Mouse (Mus musculus) midbrain, embryonic 12.5 days (tissue): Measurements from ENCODE around the gene Gm49403. TPM values are rescaled to one million over a fixed set of nuclear protein-coding genes. Genes with fewer than 3 reads are reported as not detected.
"Not testable (repeated sequence)": the region's sequence is repeated elsewhere in the genome, so short reads cannot be mapped to it uniquely, and the experiment has no call there.

ENCODE experiments used
- ATAC-seq: fragments of 200-750 bp; cut with Nextera tagmentation; 2 replicates; pipeline ENCODE4 v1.8.0; 2017; ENCODE audit warnings: low read depth, moderate TSS enrichment, moderate library complexity; ENCODE audit not compliant: low FRiP score
- H3K27ac ChIP-seq: fragments of 300-500 bp; sonication (generic); replicated peaks from 2 replicates; pipeline ENCODE4 v1.5.1; 2016; ENCODE audit warnings: mild to moderate bottlenecking
- H3K27me3 ChIP-seq: fragments of 300-500 bp; sonication (generic); 2 replicates; pipeline ENCODE4 v1.6.1; 2016; ENCODE audit warnings: mild to moderate bottlenecking
- H3K36me3 ChIP-seq: fragments of 300-500 bp; sonication (generic); 2 replicates; pipeline ENCODE4 v1.6.1; 2016
- H3K4me1 ChIP-seq: fragments of 300-500 bp; sonication (generic); 2 replicates; pipeline ENCODE4 v1.6.1; 2016
- H3K4me2 ChIP-seq: fragments of 300-500 bp; sonication (generic); replicated peaks from 2 replicates; pipeline ENCODE4 v1.6.1; 2016; ENCODE audit warnings: mild to moderate bottlenecking, moderate library complexity
- H3K4me3 ChIP-seq: fragments of 300-500 bp; sonication (generic); 2 replicates; pipeline ENCODE4 v1.5.1; 2016; ENCODE audit warnings: mild to moderate bottlenecking
- H3K9ac ChIP-seq: fragments of 300-500 bp; sonication (generic); replicated peaks from 2 replicates; pipeline ENCODE4 v1.6.1; 2016; ENCODE audit warnings: mild to moderate bottlenecking, moderate library complexity
- H3K9me3 ChIP-seq: fragments of 300-500 bp; sonication (generic); 2 replicates; pipeline ENCODE4 v1.6.1; 2016; ENCODE audit warnings: mild to moderate bottlenecking
- WGBS: fragments of 180-500 bp; shearing (Covaris S2); methylation state at CpG from one replicate; pipeline ENCODE4 v1.1.7; 2016; 5-methylcytosine and 5-hydroxymethylcytosine counted together
- polyA plus RNA-seq: library from polyadenylated mRNA; unstranded; fragments of >200 nt; fragmentation: Nextera tagmentation; extraction: Ambion mirVana; gene quantifications from 2 replicates; pipeline ENCODE4 v1.2.1, GENCODE M21; 2016

The Gm49403 gene
- not detected in 2 replicates for polyA plus RNA-seq

- H3K27ac ChIP-seq: no peak within 1 kb of the TSS
- no peaks in the 10 kb centered on the region for H3K9me3 ChIP-seq
- ATAC-seq: no peak
- no peak within 1 kb of the TSS for H3K9ac ChIP-seq
- H3K4me3 ChIP-seq: no peak within 1 kb of the TSS
- peaks cover 23% of the 10 kb centered on the region for H3K4me1 ChIP-seq
- no peak within 1 kb of the TSS for H3K4me2 ChIP-seq
- 65% methylated on average over 3 of the region's 3 CpGs for WGBS
- H3K27me3 ChIP-seq: no peaks in the 10 kb centered on the region
- 0 out of 2 replicates have a peak, but pooled peaks cover 3% of the 10 kb centered on the region for H3K36me3 ChIP-seq
These were observed at the start of gene Gm49403, which contains the start of gene Lbhd1 for GRCm38 (mm10) chr19:8883616-8884015. Gene Gm49403 (plus strand): TSS chr19:8883930. Gene Lbhd1 (plus strand): TSS chr19:8883732.

DNA sequence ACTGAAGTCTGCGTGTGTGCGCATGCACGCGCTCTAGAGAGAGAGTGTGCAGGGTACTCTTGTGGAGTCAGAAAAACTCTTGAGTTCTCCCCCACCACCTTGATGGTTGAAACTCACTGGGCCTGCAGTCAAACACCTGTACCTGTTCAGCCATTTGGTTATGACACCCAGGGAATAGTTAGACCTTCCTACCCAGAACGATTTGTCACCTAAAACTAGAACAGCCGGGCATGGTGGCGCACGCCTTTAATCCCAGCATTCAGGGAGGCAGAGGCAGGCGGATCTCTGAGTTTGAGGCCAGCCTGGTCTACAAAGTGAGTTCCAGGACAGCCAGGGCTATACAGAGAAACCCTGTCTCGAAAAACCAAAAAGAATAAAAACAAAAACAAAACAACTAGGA lies 47.4 kb upstream of the Gm49403 start:
- H3K4me2 ChIP-seq, H3K4me3 ChIP-seq, H3K9me3 ChIP-seq, H3K9ac ChIP-seq, ATAC-seq, H3K27me3 ChIP-seq: not testable (repeated sequence)
- WGBS: 97% methylated on average over 10 of the region's 10 CpGs
- H3K27ac ChIP-seq: peak overlapping the region; percentile 97
- peaks cover 28% of the 10 kb centered on the region for H3K4me1 ChIP-seq
- peaks cover 51% of the 10 kb centered on the region for H3K36me3 ChIP-seq

GRCm38 (mm10) chr19:8837251-8837791 lies 46.4 kb upstream of the Gm49403 start, which contains the start of gene Bscl2:
Gene Bscl2 (plus strand): TSS chr19:8837467.
- no peaks in the 10 kb centered on the region for H3K27me3 ChIP-seq
- 2% methylated on average over 38 of the region's 38 CpGs for WGBS
- H3K36me3 ChIP-seq: peaks cover 47% of the 10 kb centered on the region
- peak within 1 kb of the TSS; percentile 59 for H3K4me3 ChIP-seq
- no peaks in the 10 kb centered on the region for H3K9me3 ChIP-seq
- ATAC-seq: peak; percentile 77
- H3K9ac ChIP-seq: peak within 1 kb of the TSS; percentile 82
- peaks cover 28% of the 10 kb centered on the region for H3K4me1 ChIP-seq
- peak within 1 kb of the TSS; percentile 73 for H3K4me2 ChIP-seq
- H3K27ac ChIP-seq: peak within 1 kb of the TSS; percentile 97

DNA sequence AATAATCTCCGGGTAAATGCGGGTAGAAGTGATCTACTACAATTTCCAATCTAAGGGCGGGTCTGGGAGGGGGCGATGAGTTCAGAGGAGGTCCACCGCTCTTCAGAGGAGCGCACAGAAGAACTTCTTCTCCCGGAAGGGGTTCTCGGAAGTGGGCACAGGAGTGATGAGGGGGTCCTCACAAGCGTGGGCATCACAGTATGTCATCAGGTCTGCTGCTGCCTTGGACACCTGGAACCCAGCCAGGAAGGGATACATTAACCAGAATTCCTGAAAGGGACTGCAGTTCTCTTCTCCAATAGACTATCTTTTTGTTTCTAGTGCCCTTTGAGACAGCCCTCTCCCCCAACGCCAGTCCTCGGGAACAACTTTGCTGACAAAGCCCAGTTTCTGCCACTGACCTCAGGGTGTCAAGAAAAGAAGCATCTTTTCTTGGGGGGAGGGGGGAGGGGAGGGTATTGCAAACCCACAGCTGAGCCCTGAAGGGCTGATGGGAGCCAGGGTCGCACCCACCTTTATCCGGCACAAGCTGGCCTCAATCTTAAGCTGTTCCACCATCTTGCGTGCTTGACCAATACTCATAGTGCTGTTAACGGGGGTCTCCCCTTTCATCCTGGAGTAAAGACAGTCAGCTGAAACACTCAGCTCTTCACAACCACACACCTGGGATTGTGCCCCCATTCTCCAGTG lies 45.5 kb upstream of the Gm49403 start:
- ATAC-seq: 0 out of 2 replicates have a peak, but pooled peaks have one; percentile 11
- no peaks in the 10 kb centered on the region for H3K9me3 ChIP-seq
- peak overlapping the region; percentile 73 for H3K4me2 ChIP-seq
- peak overlapping the region; percentile 59 for H3K4me3 ChIP-seq
- H3K27ac ChIP-seq: peak overlapping the region; percentile 97
- peaks cover 46% of the 10 kb centered on the region for H3K36me3 ChIP-seq
- H3K9ac ChIP-seq: peak overlapping the region; percentile 82
- WGBS: 14% methylated on average over 15 of the region's 15 CpGs
- peaks cover 28% of the 10 kb centered on the region for H3K4me1 ChIP-seq
- no peaks in the 10 kb centered on the region for H3K27me3 ChIP-seq

DNA sequence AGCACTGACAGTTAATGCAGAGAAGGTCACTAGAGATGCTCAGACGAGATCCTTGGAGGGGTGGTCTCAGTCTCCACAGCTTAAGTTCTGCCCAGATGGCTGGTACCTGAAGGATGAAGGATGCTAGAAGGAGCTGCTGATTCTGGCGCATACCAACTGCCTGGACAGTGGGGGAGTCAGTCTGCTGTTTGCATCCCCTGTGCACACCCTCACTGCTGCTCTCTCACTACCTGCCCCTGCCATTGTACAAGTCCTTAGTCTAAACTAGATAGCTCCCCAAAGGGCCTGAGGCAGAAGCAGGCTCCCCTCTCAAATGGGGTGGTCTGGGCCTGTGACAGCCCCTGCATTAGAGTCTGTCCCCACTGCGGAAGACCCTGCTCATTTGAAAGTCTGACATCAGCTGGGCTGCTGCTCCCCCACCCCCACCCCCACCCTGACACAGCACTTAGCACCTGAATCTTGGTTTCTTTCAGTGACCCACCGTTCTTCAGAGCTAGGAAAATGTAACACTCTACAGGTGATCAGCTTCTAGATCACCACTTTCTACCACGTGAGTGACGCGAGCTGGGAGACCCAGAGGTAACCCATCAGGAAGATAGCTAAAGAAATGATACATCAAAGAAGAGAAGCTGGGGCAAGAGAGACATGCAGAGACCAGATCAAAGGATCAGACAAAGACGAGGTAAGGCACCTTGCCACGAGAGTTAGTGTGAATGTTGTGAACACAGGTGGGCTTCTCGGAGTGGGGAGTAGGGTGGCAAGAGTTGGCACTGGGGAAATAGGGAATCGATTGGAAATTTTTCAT lies 44.4 kb upstream of the Gm49403 start, which contains the start of gene Gng3:
Gene Gng3 (minus strand): TSS at position 92 of the 805 bp plus-strand sequence.
- Histone ChIP-seq H3K4me3 (peak within 1 kb of the TSS; percentile 59), H3K27me3 (no peaks in the 10 kb centered on the region), H3K4me2 (peak within 1 kb of the TSS; percentile 73), H3K9me3 (no peaks in the 10 kb centered on the region), H3K27ac (peak within 1 kb of the TSS; percentile 97), H3K36me3 (peaks cover 35% of the 10 kb centered on the region), H3K9ac (peak within 1 kb of the TSS; percentile 82), H3K4me1 (peaks cover 28% of the 10 kb centered on the region)
- peak; percentile 84 for ATAC-seq
- 33% methylated on average over 11 of the region's 11 CpGs for WGBS

DNA sequence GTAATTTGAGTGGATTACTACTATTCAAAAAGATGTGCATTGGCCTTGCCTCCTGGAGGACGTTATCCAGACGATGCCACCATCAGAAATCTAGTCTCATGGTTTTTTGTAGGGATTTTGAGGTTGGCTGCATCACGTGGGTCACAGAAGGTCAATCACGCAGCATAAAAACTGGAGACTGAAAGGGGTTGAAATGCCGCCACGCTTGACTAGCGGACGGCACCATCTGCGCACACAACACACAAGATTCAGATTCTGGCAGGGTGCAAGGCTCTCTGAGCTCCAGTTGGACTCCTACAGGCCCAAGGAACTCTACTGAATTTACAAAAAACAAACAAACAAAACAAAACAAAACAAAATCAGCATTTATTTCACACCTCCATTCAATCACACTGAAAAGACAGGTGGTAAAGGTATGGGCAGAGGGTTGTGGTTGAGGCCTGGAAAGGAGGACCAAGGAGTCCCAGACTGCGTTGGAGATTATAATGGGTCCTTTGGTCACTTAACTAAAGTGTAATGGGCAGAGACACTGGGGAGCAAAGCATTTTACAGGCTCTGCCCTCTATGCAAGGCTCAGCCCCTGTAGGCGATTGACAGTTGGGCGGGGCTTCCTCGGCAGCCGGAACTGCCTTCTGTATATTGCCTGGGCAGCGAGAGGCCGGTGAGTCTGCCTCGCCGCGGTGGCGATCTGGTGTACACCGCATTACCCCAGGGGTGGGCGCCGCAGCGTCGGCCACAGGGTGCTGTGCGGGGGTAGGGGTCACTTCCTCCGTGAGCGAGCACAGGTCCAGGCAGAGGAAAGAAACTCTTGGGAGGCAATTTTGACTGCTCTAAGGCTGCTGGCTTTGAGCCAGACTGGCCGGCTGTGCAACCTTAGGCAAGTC lies 43.6 kb upstream of the Gm49403 start:
- Histone ChIP-seq H3K4me1 (peaks cover 28% of the 10 kb centered on the region), H3K27ac (peak overlapping the region; percentile 97), H3K4me3 (peak overlapping the region; percentile 59), H3K4me2 (peak overlapping the region; percentile 73), H3K9ac (peak overlapping the region; percentile 72), H3K36me3 (peaks cover 27% of the 10 kb centered on the region), H3K9me3 (no peaks in the 10 kb centered on the region), H3K27me3 (no peaks in the 10 kb centered on the region)
- 17% methylated on average over 29 of the region's 29 CpGs for WGBS
- ATAC-seq: peak; percentile 42

- H3K27me3 ChIP-seq: no peaks in the 10 kb centered on the region
- no peaks in the 10 kb centered on the region for H3K9me3 ChIP-seq
- H3K36me3 ChIP-seq: peaks cover 28% of the 10 kb centered on the region
- peaks cover 28% of the 10 kb centered on the region for H3K4me1 ChIP-seq
- no peak overlapping the region for H3K27ac ChIP-seq
- peak overlapping the region; percentile 72 for H3K9ac ChIP-seq
- peak overlapping the region; percentile 59 for H3K4me3 ChIP-seq
- H3K4me2 ChIP-seq: peak overlapping the region; percentile 73
- 88% methylated on average over 7 of the region's 7 CpGs for WGBS
- no peak for ATAC-seq
These were observed 42.7 kb upstream of the Gm49403 start for GRCm38 (mm10) chr19:8841012-8841411.

DNA sequence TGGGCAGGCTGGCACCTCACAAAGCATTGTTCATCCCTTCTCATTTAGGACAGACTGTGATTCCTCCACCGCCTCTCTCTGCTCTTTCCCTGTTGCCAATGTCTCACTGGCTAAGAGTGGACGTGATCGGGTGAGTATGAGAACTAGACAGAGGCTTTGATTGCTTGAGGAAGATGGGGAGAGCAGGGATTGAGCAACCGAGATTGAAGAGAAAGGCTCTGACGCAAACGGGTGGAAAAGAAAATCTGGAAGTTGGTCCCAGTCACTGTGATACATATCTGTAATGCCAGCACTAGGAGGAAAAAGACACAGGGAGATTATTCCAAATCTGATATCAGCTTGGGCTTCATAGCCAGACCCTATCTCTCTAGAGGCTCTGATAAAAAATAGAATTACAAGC lies 40.8 kb upstream of the Gm49403 start:
- no peak for ATAC-seq
- Histone ChIP-seq H3K4me1 (peaks cover 28% of the 10 kb centered on the region), H3K27ac (no peak overlapping the region), H3K27me3 (no peaks in the 10 kb centered on the region), H3K4me3 (no peak overlapping the region), H3K36me3 (peaks cover 48% of the 10 kb centered on the region), H3K9me3 (no peaks in the 10 kb centered on the region), H3K4me2 (no peak overlapping the region), H3K9ac (no peak overlapping the region)
- 87% methylated on average over 6 of the region's 6 CpGs for WGBS

DNA sequence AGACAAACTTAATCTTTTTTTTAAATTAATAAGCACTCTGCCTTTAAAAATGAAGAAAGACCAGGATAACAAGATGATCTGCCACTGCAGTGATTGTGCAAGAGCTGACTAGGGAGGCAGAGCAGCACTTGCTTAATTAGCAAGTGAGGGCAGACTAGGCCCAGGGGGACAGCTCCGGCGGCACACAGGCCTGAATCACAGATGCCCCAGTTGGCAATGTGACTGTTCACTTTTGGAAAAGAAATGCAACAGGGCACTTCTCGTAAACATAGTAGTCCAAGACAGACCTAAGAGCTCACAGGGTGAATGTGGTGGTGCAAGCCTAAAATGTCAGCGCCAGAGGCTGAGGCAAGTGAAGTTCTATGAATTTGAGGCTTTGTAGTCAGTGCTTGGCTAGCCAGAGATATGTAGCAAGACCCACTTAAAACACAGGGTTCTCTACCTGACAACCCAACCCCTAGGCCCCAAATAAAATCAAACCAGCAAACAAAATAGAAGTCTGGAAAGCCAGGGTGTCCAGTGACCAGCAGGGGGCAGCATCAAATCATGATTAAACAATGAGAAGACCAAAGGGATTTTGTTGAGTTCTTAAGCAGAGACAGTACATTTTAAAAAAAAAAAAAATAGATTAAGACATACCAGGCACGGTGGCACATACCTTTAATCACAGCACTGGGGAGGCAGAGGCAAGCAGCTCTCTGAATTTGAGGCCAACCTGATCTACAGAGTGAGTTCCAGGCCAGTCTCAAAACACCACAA lies 39.2 kb upstream of the Gm49403 start:
- peaks cover 16% of the 10 kb centered on the region for H3K4me1 ChIP-seq
- 57% methylated on average over 5 of the region's 5 CpGs for WGBS
- H3K9ac ChIP-seq: no peak overlapping the region
- no peak overlapping the region for H3K4me3 ChIP-seq
- H3K27me3 ChIP-seq: no peaks in the 10 kb centered on the region
- H3K36me3 ChIP-seq: peaks cover 59% of the 10 kb centered on the region
- no peaks in the 10 kb centered on the region for H3K9me3 ChIP-seq
- H3K4me2 ChIP-seq: no peak overlapping the region
- ATAC-seq: no peak
- H3K27ac ChIP-seq: no peak overlapping the region

GRCm38 (mm10) chr19:8848356-8848755 lies 35.4 kb upstream of the Gm49403 start:
- H3K9me3 ChIP-seq: no peaks in the 10 kb centered on the region
- peaks cover 40% of the 10 kb centered on the region for H3K36me3 ChIP-seq
- 79% methylated on average over 5 of the region's 5 CpGs for WGBS
- no peak overlapping the region for H3K4me2 ChIP-seq
- ATAC-seq: no peak
- H3K9ac ChIP-seq: no peak overlapping the region
- no peak overlapping the region for H3K4me3 ChIP-seq
- no peaks in the 10 kb centered on the region for H3K27me3 ChIP-seq
- no peaks in the 10 kb centered on the region for H3K4me1 ChIP-seq
- H3K27ac ChIP-seq: no peak overlapping the region
